Mouse (Mus musculus) liver, embryonic 15.5 days (tissue): ENCODE results near the gene Pelp1. TPM values are rescaled to one million over a fixed set of nuclear protein-coding genes. Genes with fewer than 3 reads are reported as not detected.
"Not testable (repeated sequence)": the region's sequence is repeated elsewhere in the genome, so short reads cannot be mapped to it uniquely, and the experiment has no call there.

ENCODE experiments used
- ATAC-seq: fragments of 200-750 bp; cut with Nextera tagmentation; 2 replicates; pipeline ENCODE4 v1.8.0; 2017; ENCODE audit warnings: moderate number of reproducible peaks, mild to moderate bottlenecking, moderate library complexity; ENCODE audit not compliant: insufficient read depth
- H3K27ac ChIP-seq: fragments of 300-500 bp; sonication (generic); replicated peaks from 2 replicates; pipeline ENCODE4 v1.5.1; 2015; ENCODE audit warnings: mild to moderate bottlenecking, inconsistent platforms
- H3K27me3 ChIP-seq: fragments of 300-500 bp; sonication (generic); 2 replicates; pipeline ENCODE4 v1.6.1; 2015; ENCODE audit warnings: mild to moderate bottlenecking, inconsistent platforms
- H3K36me3 ChIP-seq: fragments of 300-500 bp; sonication (generic); replicated peaks from 2 replicates; pipeline ENCODE4 v1.6.1; 2015; ENCODE audit warnings: moderate library complexity, mild to moderate bottlenecking, inconsistent platforms
- H3K4me1 ChIP-seq: fragments of 300-500 bp; sonication (generic); replicated peaks from 2 replicates; pipeline ENCODE4 v1.6.1; 2015; ENCODE audit warnings: inconsistent platforms
- H3K4me2 ChIP-seq: fragments of 300-500 bp; sonication (generic); 2 replicates; pipeline ENCODE4 v1.6.1; 2015; ENCODE audit warnings: moderate library complexity, mild to moderate bottlenecking, inconsistent platforms
- H3K4me3 ChIP-seq: fragments of 300-500 bp; sonication (generic); replicated peaks from 2 replicates; pipeline ENCODE4 v1.5.1; 2015; ENCODE audit warnings: mild to moderate bottlenecking, inconsistent platforms
- H3K9ac ChIP-seq: fragments of 300-500 bp; sonication (generic); 2 replicates; pipeline ENCODE4 v1.6.1; 2015; ENCODE audit warnings: moderate library complexity, mild to moderate bottlenecking, inconsistent platforms
- H3K9me3 ChIP-seq: fragments of 300-500 bp; sonication (generic); replicated peaks from 2 replicates; pipeline ENCODE4 v1.6.1; 2016; ENCODE audit warnings: inconsistent platforms
- WGBS: fragments of 180-500 bp; shearing (Covaris S2); methylation state at CpG from one replicate; pipeline ENCODE4 v1.1.7; 2015; ENCODE audit warnings: mixed read lengths; ENCODE audit not compliant: insufficient replicate concordance; 5-methylcytosine and 5-hydroxymethylcytosine counted together
- microRNA-seq: library from miRNA; unstranded; fragments of <30 nt; microRNA quantifications from one replicate; pipeline ENCODE4, GENCODE M21; 2016
- polyA plus RNA-seq: library from polyadenylated mRNA; unstranded; fragments of >200 nt; fragmentation: Nextera tagmentation; extraction: Ambion mirVana; gene quantifications from 2 replicates; pipeline ENCODE4 v1.2.1, GENCODE M21; 2015

Pelp1 gene
- polyA plus RNA-seq, 1 experiment from 2014 or later, result 14.5 TPM

GRCm38 (mm10) chr11:70372849-70373557 lies 36.8 kb downstream of the Pelp1 start:
- peaks cover 20% of the 10 kb centered on the region for H3K27me3 ChIP-seq
- no peak overlapping the region for H3K9ac ChIP-seq
- H3K27ac ChIP-seq, result no peak overlapping the region
- no peak overlapping the region for H3K4me2 ChIP-seq
- no peaks in the 10 kb centered on the region for H3K9me3 ChIP-seq
- no peaks in the 10 kb centered on the region for H3K4me1 ChIP-seq
- ATAC-seq, result no peak
- no peaks in the 10 kb centered on the region for H3K36me3 ChIP-seq
- H3K4me3 ChIP-seq, result no peak overlapping the region
- 58% methylated on average over 7 of the region's 7 CpGs for WGBS

GRCm38 (mm10) chr11:70372396-70372795 lies 37.4 kb downstream of the Pelp1 start:
- H3K36me3 ChIP-seq, result no peaks in the 10 kb centered on the region
- no peak overlapping the region for H3K4me3 ChIP-seq
- no peak overlapping the region for H3K4me2 ChIP-seq
- H3K4me1 ChIP-seq, result no peaks in the 10 kb centered on the region
- ATAC-seq, result no peak
- H3K9me3 ChIP-seq, result no peaks in the 10 kb centered on the region
- no peak overlapping the region for H3K9ac ChIP-seq
- H3K27ac ChIP-seq, result no peak overlapping the region
- peaks cover 20% of the 10 kb centered on the region for H3K27me3 ChIP-seq

GRCm38 (mm10) chr11:70368626-70369025 lies 41.2 kb downstream of the Pelp1 start:
- H3K4me2 ChIP-seq, H3K4me3 ChIP-seq, H3K9me3 ChIP-seq, H3K36me3 ChIP-seq, H3K9ac ChIP-seq, H3K4me1 ChIP-seq, ATAC-seq, H3K27ac ChIP-seq, H3K27me3 ChIP-seq: not testable (repeated sequence)
- 53% methylated on average over 2 of the region's 2 CpGs for WGBS

- not testable (repeated sequence) for H3K4me2 ChIP-seq, H3K4me3 ChIP-seq, H3K27ac ChIP-seq, ATAC-seq, H3K9me3 ChIP-seq, H3K27me3 ChIP-seq, H3K4me1 ChIP-seq, H3K36me3 ChIP-seq, H3K9ac ChIP-seq
- 72% methylated on average over 6 of the region's 6 CpGs for WGBS
Measured at GRCm38 (mm10) chr11:70367701-70368100, 42.1 kb downstream of the Pelp1 start.

GRCm38 (mm10) chr11:70351868-70352267 lies 58.0 kb downstream of the Pelp1 start, which contains the start of gene Alox15:
TSS of gene Alox15 (minus strand) at chr11:70352031.
- Histone ChIP-seq H3K4me3 (peak within 1 kb of the TSS; percentile 29), H3K27ac (no peak within 1 kb of the TSS), H3K9me3 (no peaks in the 10 kb centered on the region), H3K9ac (no peak within 1 kb of the TSS), H3K4me2 (peak within 1 kb of the TSS; percentile 58), H3K4me1 (peaks cover 7% of the 10 kb centered on the region; the same call in 1 of the 2 replicates), H3K36me3 (no peaks in the 10 kb centered on the region), H3K27me3 (peaks cover 80% of the 10 kb centered on the region)
- WGBS, result 0% methylated on average over 19 of the region's 19 CpGs
- no peak for ATAC-seq

- Histone ChIP-seq H3K4me3 (no peak overlapping the region), H3K9me3 (no peaks in the 10 kb centered on the region), H3K9ac (no peak overlapping the region), H3K4me2 (no peak overlapping the region), H3K4me1 (peaks cover 7% of the 10 kb centered on the region; the same call in 1 of the 2 replicates), H3K36me3 (no peaks in the 10 kb centered on the region), H3K27ac (no peak overlapping the region), H3K27me3 (peaks cover 71% of the 10 kb centered on the region)
- ATAC-seq, result no peak
- 65% methylated on average over 9 of the region's 9 CpGs for WGBS
Measured at GRCm38 (mm10) chr11:70348630-70349029, 61.2 kb downstream of the Pelp1 start.

GRCm38 (mm10) chr11:70347861-70348260 lies 62.0 kb downstream of the Pelp1 start:
- no peak overlapping the region for H3K27ac ChIP-seq
- no peaks in the 10 kb centered on the region for H3K9me3 ChIP-seq
- no peaks in the 10 kb centered on the region for H3K36me3 ChIP-seq
- WGBS, result 59% methylated on average over 10 of the region's 10 CpGs
- no peak for ATAC-seq
- peaks cover 7% of the 10 kb centered on the region; the same call in 1 of the 2 replicates for H3K4me1 ChIP-seq
- H3K4me3 ChIP-seq, result no peak overlapping the region
- no peak overlapping the region for H3K9ac ChIP-seq
- no peak overlapping the region for H3K4me2 ChIP-seq
- H3K27me3 ChIP-seq, result peaks cover 63% of the 10 kb centered on the region

- WGBS, result 79% methylated on average over 8 of the region's 8 CpGs
- no peak overlapping the region for H3K4me2 ChIP-seq
- no peak for ATAC-seq
- no peak overlapping the region for H3K4me3 ChIP-seq
- no peak overlapping the region for H3K27ac ChIP-seq
- no peaks in the 10 kb centered on the region for H3K36me3 ChIP-seq
- H3K27me3 ChIP-seq, result peaks cover 40% of the 10 kb centered on the region
- no peak overlapping the region for H3K9ac ChIP-seq
- no peaks in the 10 kb centered on the region for H3K9me3 ChIP-seq
- no peaks in the 10 kb centered on the region for H3K4me1 ChIP-seq
Measured at GRCm38 (mm10) chr11:70345546-70345945, 64.3 kb downstream of the Pelp1 start.

- H3K4me1 ChIP-seq, result no peaks in the 10 kb centered on the region
- no peak for ATAC-seq
- 57% methylated on average over 10 of the region's 10 CpGs for WGBS
- H3K36me3 ChIP-seq, result no peaks in the 10 kb centered on the region
- H3K4me3 ChIP-seq, result no peak overlapping the region
- no peak overlapping the region for H3K27ac ChIP-seq
- H3K27me3 ChIP-seq, result peaks cover 35% of the 10 kb centered on the region
- no peaks in the 10 kb centered on the region for H3K9me3 ChIP-seq
- no peak overlapping the region for H3K4me2 ChIP-seq
- no peak overlapping the region for H3K9ac ChIP-seq
Measured at GRCm38 (mm10) chr11:70345061-70345460, 64.8 kb downstream of the Pelp1 start.

Small RNA genes lying within 50 kb of the gene (microRNA-seq; reads per million reads assigned to microRNA genes)
- 0.76 reads per million for gene Mir7115

Other genes starting within 250 kb of the Pelp1 start
- gene Slc16a11, start 197.3 kb downstream of the Pelp1 start, polyA plus RNA-seq, result 1.6 and 1.7 TPM in 2 replicates
- 3.5 and 4.4 TPM in 2 replicates for gene Slc16a13, start 189.0 kb downstream of the Pelp1 start, polyA plus RNA-seq
- 2.1 and 2.2 TPM in 2 replicates for gene Bcl6b, start 180.2 kb downstream of the Pelp1 start, polyA plus RNA-seq
- 57.1 and 62.2 TPM in 2 replicates for gene 0610010K14Rik, start 172.1 kb downstream of the Pelp1 start, polyA plus RNA-seq
- 5.2 and 5.3 TPM in 2 replicates for gene Gm21988, start 170.2 kb downstream of the Pelp1 start, polyA plus RNA-seq
- 146 and 150 TPM in 2 replicates for gene Rnasek, start 170.2 kb downstream of the Pelp1 start, polyA plus RNA-seq
- gene Alox12, start 154.7 kb downstream of the Pelp1 start, polyA plus RNA-seq, result 13.8 and 14.5 TPM in 2 replicates
- 0.16 TPM in 1 of 2 replicates, not detected in the other for gene Alox12e, start 87.4 kb downstream of the Pelp1 start, polyA plus RNA-seq
- gene Alox15, start 58.0 kb downstream of the Pelp1 start, polyA plus RNA-seq, result 1.3 and 1.6 TPM in 2 replicates
- gene Arrb2, start 22.6 kb upstream of the Pelp1 start, polyA plus RNA-seq, result 15.6 and 16.5 TPM in 2 replicates
- gene Med11, start 41.9 kb upstream of the Pelp1 start, polyA plus RNA-seq, result 13.2 and 14.4 TPM in 2 replicates
- 0.22 and 0.26 TPM in 2 replicates for gene Zmynd15, start 49.4 kb upstream of the Pelp1 start, polyA plus RNA-seq
- 2.0 and 2.2 TPM in 2 replicates for gene Cxcl16, start 50.0 kb upstream of the Pelp1 start, polyA plus RNA-seq
- gene Tm4sf5, start 95.2 kb upstream of the Pelp1 start, polyA plus RNA-seq, result 0.89 and 1.5 TPM in 2 replicates
- gene Vmo1, start 104.6 kb upstream of the Pelp1 start, polyA plus RNA-seq, result 0.31 and 0.43 TPM in 2 replicates
- gene Gltpd2, start 109.2 kb upstream of the Pelp1 start, polyA plus RNA-seq, result 31.9 and 36.3 TPM in 2 replicates
- 316 and 337 TPM in 2 replicates for gene Psmb6, start 115.3 kb upstream of the Pelp1 start, polyA plus RNA-seq
- gene Gm40193, start 122.9 kb upstream of the Pelp1 start, polyA plus RNA-seq, result not detected in 2 replicates
- gene Pld2, start 130.0 kb upstream of the Pelp1 start, polyA plus RNA-seq, result 1.8 TPM in 2 replicates
- gene Mink1, start 152.8 kb upstream of the Pelp1 start, polyA plus RNA-seq, result 4.9 and 6.2 TPM in 2 replicates
- not detected in 2 replicates for gene 4930544D05Rik, start 205.8 kb upstream of the Pelp1 start, polyA plus RNA-seq
- gene Chrne, start 209.2 kb upstream of the Pelp1 start, polyA plus RNA-seq, result not detected in 2 replicates
- gene Gp1ba, start 229.1 kb upstream of the Pelp1 start, polyA plus RNA-seq, result 2.6 and 3.0 TPM in 2 replicates
- 76.8 and 80.4 TPM in 2 replicates for gene Rnf167, start 237.2 kb upstream of the Pelp1 start, polyA plus RNA-seq
- 70.3 and 79.4 TPM in 2 replicates for gene Slc25a11, start 237.4 kb upstream of the Pelp1 start, polyA plus RNA-seq
- gene Pfn1, start 244.6 kb upstream of the Pelp1 start, polyA plus RNA-seq, result 927 and 1,040 TPM in 2 replicates
- 10.8 and 18.2 TPM in 2 replicates for gene Eno3, start 247.2 kb upstream of the Pelp1 start, polyA plus RNA-seq